Mouse (Mus musculus) ES-E14 (cell line): Measurements from ENCODE around the gene Hist1h3g.

Source experiments
- CHD2 ChIP-seq: IDR thresholded peaks from 2 replicates; pipeline ENCODE4 v1.6.1; 2014; ENCODE audit warnings: mild to moderate bottlenecking, low read depth, low read length, inconsistent platforms
- HCFC1 ChIP-seq: IDR thresholded peaks from 2 replicates; pipeline ENCODE4 v1.6.1; 2012; ENCODE audit warnings: low read length, inconsistent platforms, borderline replicate concordance; ENCODE audit not compliant: insufficient read depth
- MAFK ChIP-seq: IDR thresholded peaks from 2 replicates; pipeline ENCODE4 v1.6.1; 2014; ENCODE audit warnings: mild to moderate bottlenecking, low read depth, low read length, inconsistent platforms; ENCODE audit not compliant: insufficient read depth
- ZNF384 ChIP-seq: IDR thresholded peaks from 2 replicates; pipeline ENCODE4 v1.6.1; 2012; ENCODE audit warnings: low read depth, low read length, inconsistent platforms

DNA sequence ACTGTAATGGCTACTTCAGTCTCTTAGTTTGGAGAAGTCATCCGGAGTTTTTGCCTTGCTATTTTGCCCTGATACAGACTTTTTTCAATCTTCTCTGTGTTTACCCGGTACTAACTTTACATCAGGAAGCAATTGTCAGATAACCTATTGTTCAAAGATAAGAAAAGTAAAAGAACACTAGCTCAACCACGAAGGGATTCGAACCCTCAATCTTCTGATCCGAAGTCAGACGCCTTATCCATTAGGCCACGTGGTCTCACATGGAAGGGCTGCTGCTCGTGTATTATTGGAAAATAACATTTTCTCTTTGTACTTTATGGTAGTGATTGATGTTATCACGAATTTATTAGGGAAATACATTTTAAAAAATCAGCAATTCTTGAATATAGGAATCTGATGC, 31.4 kb upstream of the Hist1h3g start:
- peak; percentile 83 for TF ChIP-seq MAFK
- no peak for TF ChIP-seq HCFC1
- TF ChIP-seq CHD2: no peak
- TF ChIP-seq ZNF384: no peak
